Mouse (Mus musculus) hindbrain, embryonic 10.5 days (tissue): ENCODE measurements around the gene Olfr615. TPM values are rescaled to one million over a fixed set of nuclear protein-coding genes. Genes with fewer than 3 reads are reported as not detected.
"Not testable (repeated sequence)": the region's sequence is repeated elsewhere in the genome, so short reads cannot be mapped to it uniquely, and the experiment has no call there.

Experiments
- DNase-seq: peaks from one replicate; pipeline ENCODE4 v3.0.0-alpha.2; 2017; ENCODE audit warnings: low spot score
- H3K27ac ChIP-seq: fragments of 300-500 bp; sonication (generic); 2 replicates; pipeline ENCODE4 v1.5.1; 2016; ENCODE audit warnings: mild to moderate bottlenecking, moderate library complexity
- H3K27me3 ChIP-seq: fragments of 300-500 bp; sonication (generic); 2 replicates; pipeline ENCODE4 v1.6.1; 2016; ENCODE audit warnings: mild to moderate bottlenecking; ENCODE audit not compliant: poor library complexity, insufficient read depth, severe bottlenecking
- H3K36me3 ChIP-seq: fragments of 300-500 bp; sonication (generic); 2 replicates; pipeline ENCODE4 v1.6.1; 2016; ENCODE audit warnings: mild to moderate bottlenecking, moderate library complexity
- H3K4me1 ChIP-seq: fragments of 300-500 bp; sonication (generic); replicated peaks from 2 replicates; pipeline ENCODE4 v1.6.1; 2016; ENCODE audit warnings: mild to moderate bottlenecking
- H3K4me3 ChIP-seq: fragments of 300-500 bp; sonication (generic); 2 replicates; pipeline ENCODE4 v1.5.1; 2016; ENCODE audit warnings: mild to moderate bottlenecking, moderate library complexity
- H3K9me3 ChIP-seq: fragments of 300-500 bp; sonication (generic); 2 replicates; pipeline ENCODE4 v1.6.1; 2016; ENCODE audit warnings: mild to moderate bottlenecking, moderate library complexity
- WGBS: fragments of 180-500 bp; shearing (Covaris S2); methylation state at CpG from one replicate; pipeline ENCODE4 v1.1.7; 2016; 5-methylcytosine and 5-hydroxymethylcytosine counted together
- polyA plus RNA-seq: library from polyadenylated mRNA; unstranded; fragments of >200 nt; fragmentation: Nextera tagmentation; extraction: Ambion mirVana; gene quantifications from 2 replicates; pipeline ENCODE4 v1.2.1, GENCODE M21; 2016

The Olfr615 gene
- not detected in 2 replicates for polyA plus RNA-seq

DNA sequence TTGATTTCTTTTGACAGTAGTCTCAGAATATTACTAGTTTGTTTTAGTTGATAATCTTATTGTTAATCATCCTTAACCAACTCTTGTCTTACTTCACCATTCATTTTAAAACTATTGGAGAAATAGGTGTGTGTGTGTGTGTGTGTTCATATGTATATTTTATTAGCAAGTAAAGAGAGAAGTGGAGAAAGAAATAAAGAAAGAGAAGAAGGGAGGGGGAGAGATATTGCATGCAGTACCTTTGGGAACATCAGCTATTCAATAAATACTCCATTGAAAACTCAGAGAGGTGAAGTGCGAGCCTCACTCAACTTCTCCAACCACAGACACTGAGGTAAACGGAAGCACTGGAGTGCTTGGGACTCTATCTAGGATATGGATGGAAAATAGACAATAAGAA lies at the start of gene Olfr615:
TSS of gene Olfr615 (plus strand) at position 301 of the 400 bp plus-strand sequence.
- H3K36me3 ChIP-seq: no peaks in the 10 kb centered on the region
- H3K4me3 ChIP-seq: no peak within 1 kb of the TSS
- no peak for DNase-seq
- H3K4me1 ChIP-seq: no peaks in the 10 kb centered on the region
- no peaks in the 10 kb centered on the region for H3K9me3 ChIP-seq
- 89% methylated on average over 2 of the region's 2 CpGs for WGBS
- H3K27me3 ChIP-seq: no peaks in the 10 kb centered on the region
- no peak within 1 kb of the TSS for H3K27ac ChIP-seq

DNA sequence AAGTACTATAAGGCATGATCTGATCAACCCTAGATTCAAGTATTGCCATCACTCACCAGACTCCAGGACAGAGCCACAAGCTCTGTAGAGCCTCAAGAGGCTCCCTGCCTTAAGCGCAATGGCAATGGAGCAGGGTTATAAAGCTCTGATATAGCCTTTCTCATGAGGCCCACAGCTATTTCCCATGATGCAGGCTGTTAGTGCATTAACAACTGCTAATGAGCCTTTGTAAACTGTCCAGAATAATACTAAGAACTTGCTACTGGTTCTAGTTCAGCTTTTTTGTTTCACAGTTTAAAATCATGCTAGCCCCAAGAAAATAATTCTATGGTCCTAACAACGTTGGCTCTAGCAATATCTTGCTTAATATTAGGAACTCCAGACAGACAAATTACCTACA lies 43.9 kb upstream of the Olfr615 start, which contains the start of gene Olfr610:
TSS of gene Olfr610 (minus strand) at position 101 of the 400 bp plus-strand sequence.
- H3K27me3 ChIP-seq: no peaks in the 10 kb centered on the region
- 85% methylated on average over 2 of the region's 2 CpGs for WGBS
- DNase-seq: no peak
- H3K4me1 ChIP-seq: no peaks in the 10 kb centered on the region
- H3K9me3 ChIP-seq: no peaks in the 10 kb centered on the region
- H3K4me3 ChIP-seq: no peak within 1 kb of the TSS
- no peak within 1 kb of the TSS for H3K27ac ChIP-seq
- no peaks in the 10 kb centered on the region for H3K36me3 ChIP-seq

DNA sequence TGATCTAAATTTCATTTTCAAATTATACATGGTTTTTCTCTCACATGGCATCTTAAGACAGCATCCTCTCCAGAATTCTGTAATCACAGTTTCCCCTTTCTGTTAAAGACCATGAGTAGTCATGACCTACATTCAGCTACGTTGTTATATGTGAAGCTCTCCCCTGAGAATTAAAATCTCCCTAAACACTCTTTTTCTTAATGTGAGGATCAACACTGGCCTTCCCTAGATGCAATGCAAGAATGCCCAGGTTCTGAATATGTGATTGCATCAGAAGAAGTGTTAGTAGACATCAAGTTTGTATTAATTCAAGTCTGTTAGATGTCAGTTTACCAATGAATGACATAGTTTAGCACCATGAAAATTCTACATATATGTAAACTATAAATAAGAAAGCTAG lies 35.1 kb upstream of the Olfr615 start, which contains the start of gene Olfr611:
TSS of gene Olfr611 (minus strand) at position 101 of the 400 bp plus-strand sequence.
- H3K27me3 ChIP-seq, H3K9me3 ChIP-seq, H3K27ac ChIP-seq, DNase-seq, H3K4me3 ChIP-seq, H3K36me3 ChIP-seq, H3K4me1 ChIP-seq: not testable (repeated sequence)
- 64% methylated on average over 1 of the region's 1 CpGs for WGBS

DNA sequence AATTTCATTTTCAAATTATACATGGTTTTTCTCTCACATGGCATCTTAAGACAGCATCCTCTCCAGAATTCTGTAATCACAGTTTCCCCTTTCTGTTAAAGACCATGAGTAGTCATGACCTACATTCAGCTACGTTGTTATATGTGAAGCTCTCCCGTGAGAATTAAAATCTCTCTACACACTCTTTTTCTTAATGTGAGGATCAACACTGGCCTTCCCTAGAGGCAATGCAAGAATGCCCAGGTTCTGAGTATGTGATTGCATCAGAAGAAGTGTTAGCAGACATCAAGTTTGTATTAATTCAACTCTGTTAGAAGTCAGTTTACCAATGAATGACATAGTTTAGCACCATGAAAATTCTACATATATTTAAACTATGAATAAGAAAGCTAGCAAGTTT lies 13.3 kb upstream of the Olfr615 start, which contains the start of gene Olfr612:
TSS of gene Olfr612 (minus strand) at position 101 of the 400 bp plus-strand sequence.
- H3K4me3 ChIP-seq, H3K36me3 ChIP-seq, H3K9me3 ChIP-seq, H3K27me3 ChIP-seq, DNase-seq, H3K4me1 ChIP-seq, H3K27ac ChIP-seq: not testable (repeated sequence)
- WGBS: 88% methylated on average over 2 of the region's 2 CpGs

DNA sequence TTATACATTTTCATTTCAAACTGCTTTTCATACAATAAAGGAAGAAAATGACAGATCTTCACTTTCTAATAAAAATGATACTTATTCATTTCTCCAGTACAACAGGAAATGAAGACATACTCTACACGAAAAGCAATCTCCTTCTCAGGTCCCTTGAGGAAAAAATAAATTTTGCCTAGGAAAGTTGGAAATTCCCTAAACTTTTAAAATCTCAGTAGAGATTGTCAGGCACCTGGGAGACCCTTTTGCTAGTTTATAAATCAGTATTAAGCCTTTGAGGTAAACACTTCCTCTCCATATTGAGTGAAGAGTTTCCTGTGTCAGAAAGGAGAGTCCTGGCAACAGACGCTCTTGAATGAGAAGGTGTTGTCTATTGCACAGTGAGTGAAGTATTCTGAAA lies 8.1 kb upstream of the Olfr615 start, which contains the start of gene Olfr613:
TSS of gene Olfr613 (plus strand) at position 301 of the 400 bp plus-strand sequence.
- Histone ChIP-seq H3K4me3 (no peak within 1 kb of the TSS), H3K9me3 (no peaks in the 10 kb centered on the region), H3K27ac (no peak within 1 kb of the TSS), H3K36me3 (no peaks in the 10 kb centered on the region), H3K27me3 (no peaks in the 10 kb centered on the region), H3K4me1 (no peaks in the 10 kb centered on the region)
- WGBS: 75% methylated on average over 2 of the region's 2 CpGs
- DNase-seq: no peak

DNA sequence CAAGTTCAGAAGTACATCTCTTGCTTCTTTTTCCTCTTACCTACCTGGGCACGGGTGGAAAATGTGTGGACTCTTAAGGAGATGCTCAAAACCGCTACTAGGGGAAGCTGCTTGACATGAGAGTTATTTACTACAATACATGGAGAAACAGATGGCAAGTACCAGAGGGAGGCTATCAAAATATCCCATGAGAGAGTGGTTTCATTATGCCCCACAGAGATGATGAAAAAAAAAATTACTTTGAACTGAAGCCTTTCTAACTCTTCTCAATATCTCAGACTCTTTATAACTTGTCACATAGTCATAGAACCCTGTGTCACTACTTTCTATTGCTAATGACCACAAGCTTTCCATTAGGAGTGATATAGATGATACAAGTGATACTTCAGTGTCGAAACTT lies 13.2 kb downstream of the Olfr615 start, which contains the start of gene Olfr616:
TSS of gene Olfr616 (minus strand) at position 101 of the 400 bp plus-strand sequence.
- no peaks in the 10 kb centered on the region for H3K27me3 ChIP-seq
- no peaks in the 10 kb centered on the region for H3K9me3 ChIP-seq
- H3K27ac ChIP-seq: no peak within 1 kb of the TSS
- no peaks in the 10 kb centered on the region for H3K36me3 ChIP-seq
- DNase-seq: no peak
- no peaks in the 10 kb centered on the region for H3K4me1 ChIP-seq
- H3K4me3 ChIP-seq: no peak within 1 kb of the TSS
- 75% methylated on average over 3 of the region's 3 CpGs for WGBS

DNA sequence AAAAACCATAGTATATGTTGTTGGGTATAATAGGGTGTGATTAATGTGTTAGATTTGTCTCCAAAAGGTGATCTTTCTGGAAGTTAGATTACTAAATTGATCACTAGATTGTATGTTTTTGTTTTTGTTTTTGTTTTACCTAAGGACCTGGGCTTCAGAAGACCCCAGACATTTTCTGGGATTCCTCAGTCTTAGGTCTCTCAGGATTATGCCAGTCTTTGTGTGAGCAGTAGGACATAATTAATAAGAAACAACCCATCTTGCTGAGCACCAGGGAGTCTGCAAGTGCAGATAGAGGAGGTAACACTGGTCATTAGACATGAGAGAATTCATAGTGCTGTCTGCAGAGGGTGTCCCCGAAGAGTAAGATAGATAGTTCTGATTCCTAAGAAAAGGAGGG lies 16.9 kb downstream of the Olfr615 start, which contains the start of gene Olfr617:
TSS of gene Olfr617 (plus strand) at position 301 of the 400 bp plus-strand sequence.
- Histone ChIP-seq H3K36me3 (no peaks in the 10 kb centered on the region), H3K4me1 (no peaks in the 10 kb centered on the region), H3K4me3 (no peak within 1 kb of the TSS), H3K9me3 (no peaks in the 10 kb centered on the region), H3K27me3 (no peaks in the 10 kb centered on the region), H3K27ac (no peak within 1 kb of the TSS)
- 88% methylated on average over 1 of the region's 1 CpGs for WGBS
- no peak for DNase-seq

DNA sequence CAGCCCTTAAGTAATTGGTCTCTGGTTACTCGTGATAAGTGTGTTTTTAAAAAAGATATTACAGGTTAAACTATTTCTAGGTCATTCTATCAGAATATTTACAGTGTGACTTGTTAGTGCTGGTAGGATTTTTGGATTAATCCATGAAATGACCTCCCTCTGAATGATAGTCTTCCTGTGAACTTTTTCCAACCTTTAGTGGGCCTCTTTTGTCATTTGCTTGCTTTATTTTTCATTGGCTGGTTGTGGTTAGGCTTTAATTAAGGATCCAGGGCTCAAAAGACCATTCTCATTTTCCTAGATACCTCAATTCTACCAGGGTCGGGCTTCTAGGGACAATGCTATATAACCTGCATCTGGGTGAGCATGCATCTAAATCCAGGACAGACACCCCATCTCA lies 33.9 kb downstream of the Olfr615 start, which contains the start of gene Olfr618:
TSS of gene Olfr618 (plus strand) at position 301 of the 400 bp plus-strand sequence.
- H3K36me3 ChIP-seq: no peaks in the 10 kb centered on the region
- H3K27ac ChIP-seq: no peak within 1 kb of the TSS
- no peaks in the 10 kb centered on the region for H3K9me3 ChIP-seq
- DNase-seq: no peak
- H3K4me1 ChIP-seq: no peaks in the 10 kb centered on the region
- H3K27me3 ChIP-seq: no peaks in the 10 kb centered on the region
- no peak within 1 kb of the TSS for H3K4me3 ChIP-seq
- 67% methylated on average over 2 of the region's 2 CpGs for whole genome bisulfite sequencing

DNA sequence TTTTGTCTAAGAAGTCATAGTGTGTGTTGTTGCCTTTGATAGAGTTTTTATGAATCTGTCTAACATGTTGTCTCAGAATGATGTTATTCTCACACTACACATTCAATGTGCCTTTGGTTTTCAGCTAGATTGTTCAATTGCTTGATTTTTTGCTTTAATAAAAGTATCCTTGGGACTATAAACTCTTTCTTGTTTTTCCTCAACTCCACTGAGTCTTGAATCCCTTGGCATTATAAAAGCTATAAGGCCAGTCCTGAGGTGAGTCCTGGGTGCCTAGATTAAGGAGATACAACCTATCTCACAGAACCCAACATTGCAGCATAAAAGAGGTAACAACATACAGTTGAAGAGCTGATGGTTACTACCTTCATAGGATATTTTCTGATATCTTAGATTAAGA lies 44.4 kb downstream of the Olfr615 start, which contains the start of gene Olfr619:
TSS of gene Olfr619 (plus strand) at position 301 of the 400 bp plus-strand sequence.
- no peak within 1 kb of the TSS for H3K27ac ChIP-seq
- H3K4me1 ChIP-seq: no peaks in the 10 kb centered on the region
- H3K4me3 ChIP-seq: no peak within 1 kb of the TSS
- DNase-seq: no peak
- no peaks in the 10 kb centered on the region for H3K9me3 ChIP-seq
- H3K36me3 ChIP-seq: no peaks in the 10 kb centered on the region
- no peaks in the 10 kb centered on the region for H3K27me3 ChIP-seq

DNA sequence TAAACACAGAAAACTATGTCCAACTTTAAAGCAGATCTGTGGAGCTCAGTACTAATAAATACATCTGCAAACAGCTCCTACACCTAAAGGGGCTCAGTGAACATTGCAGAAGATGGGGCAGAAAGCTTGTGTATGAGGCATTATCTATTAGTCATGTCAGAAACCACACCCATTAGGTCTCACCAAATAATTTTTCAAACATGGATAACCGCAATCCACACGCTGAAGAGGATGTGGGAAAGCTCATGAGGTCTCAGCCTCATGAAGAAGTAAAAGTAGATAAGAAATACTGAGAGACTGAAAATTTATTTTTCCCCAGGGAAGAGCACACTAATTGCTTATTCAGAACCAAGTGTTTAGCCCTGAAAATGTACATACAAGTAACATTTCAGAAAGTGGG lies 51.5 kb downstream of the Olfr615 start:
- DNase-seq: no peak
- H3K9me3 ChIP-seq: no peaks in the 10 kb centered on the region
- no peaks in the 10 kb centered on the region for H3K4me1 ChIP-seq
- 82% methylated on average over 2 of the region's 2 CpGs for WGBS
- H3K27me3 ChIP-seq: no peaks in the 10 kb centered on the region
- H3K36me3 ChIP-seq: no peaks in the 10 kb centered on the region
- H3K4me3 ChIP-seq: no peak overlapping the region
- no peak overlapping the region for H3K27ac ChIP-seq

DNA sequence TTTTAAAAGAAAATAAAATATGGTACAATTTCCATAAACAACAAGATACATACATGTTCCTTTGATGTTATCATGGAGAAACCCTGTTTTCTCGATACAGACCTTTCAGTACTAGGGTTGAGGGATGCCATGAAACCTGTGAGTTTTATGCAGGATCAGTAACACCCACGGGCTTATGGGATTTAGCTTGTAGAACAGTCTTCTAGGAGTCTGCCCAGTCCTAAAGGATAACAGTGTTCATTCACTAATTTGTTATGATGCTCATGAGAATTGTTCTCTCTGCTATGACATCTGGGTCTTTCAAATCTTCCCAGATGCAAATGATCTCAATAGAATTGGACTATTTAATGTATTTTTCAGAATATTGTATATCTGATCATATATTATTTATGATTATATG lies 56.6 kb downstream of the Olfr615 start, which contains the start of gene Olfr620:
TSS of gene Olfr620 (minus strand) at position 101 of the 400 bp plus-strand sequence.
- WGBS: 84% methylated on average over 2 of the region's 2 CpGs
- Histone ChIP-seq H3K4me3 (no peak within 1 kb of the TSS), H3K27ac (no peak within 1 kb of the TSS), H3K4me1 (no peaks in the 10 kb centered on the region), H3K9me3 (no peaks in the 10 kb centered on the region), H3K36me3 (no peaks in the 10 kb centered on the region), H3K27me3 (no peaks in the 10 kb centered on the region)
- DNase-seq: no peak
